Mouse (Mus musculus): ENCODE measurements at regions not wholly inside any gene's neighbourhood (a gene's known extent, or its start where the extent isn't known, plus 50 kb on each side); places are given as distances from the start of the nearest gene placed in this dataset.

DNA sequence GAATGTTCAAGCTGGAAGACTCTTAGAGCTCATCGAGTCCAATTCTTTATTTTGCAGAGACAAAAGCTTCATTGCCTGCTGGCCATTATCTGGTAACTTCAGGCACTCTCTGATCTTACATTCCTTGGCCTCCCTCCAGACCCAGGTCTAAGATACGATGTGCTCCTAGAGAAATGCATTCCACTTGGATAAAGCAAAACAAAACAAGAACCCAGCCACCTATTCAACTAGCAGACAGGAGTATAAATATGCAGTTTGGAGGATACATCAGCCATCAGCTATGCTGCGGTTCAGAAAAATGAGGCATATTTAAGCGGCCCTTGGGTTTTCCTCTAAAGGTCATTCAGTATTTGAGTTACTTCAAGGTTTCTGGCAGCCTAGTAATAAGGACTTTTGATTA, 146.5 kb upstream of the Col8a1 start:
- Histone ChIP-seq H3K4me3 (ENCODE audit: low read depth, low read length) (no peak overlapping the region), H3K27ac (ENCODE audit: low read length) (no peak overlapping the region), H3K36me3 (ENCODE audit: control insufficient read depth, insufficient read depth, low read length) (no peaks in the 10 kb centered on the region), H3K9me3 (ENCODE audit: control insufficient read depth, low read depth, low read length) (no peaks in the 10 kb centered on the region), H3K4me1 (ENCODE audit: control insufficient read depth, insufficient read depth, low read length) (no peaks in the 10 kb centered on the region), H3K9ac (replicated peaks; ENCODE audit: low read depth, low read length) (no peak overlapping the region), H3K27me3 (ENCODE audit: control insufficient read depth, insufficient read depth, low read length) (no peaks in the 10 kb centered on the region), H3K4me2 (replicated peaks; ENCODE audit: low read depth, low read length) (no peak overlapping the region)
- WGBS = 71% methylated on average over 4 of the region's 4 CpGs
- no peak for ATAC-seq (ENCODE audit: insufficient number of reproducible peaks, insufficient read depth, low FRiP score, low read depth)

DNA sequence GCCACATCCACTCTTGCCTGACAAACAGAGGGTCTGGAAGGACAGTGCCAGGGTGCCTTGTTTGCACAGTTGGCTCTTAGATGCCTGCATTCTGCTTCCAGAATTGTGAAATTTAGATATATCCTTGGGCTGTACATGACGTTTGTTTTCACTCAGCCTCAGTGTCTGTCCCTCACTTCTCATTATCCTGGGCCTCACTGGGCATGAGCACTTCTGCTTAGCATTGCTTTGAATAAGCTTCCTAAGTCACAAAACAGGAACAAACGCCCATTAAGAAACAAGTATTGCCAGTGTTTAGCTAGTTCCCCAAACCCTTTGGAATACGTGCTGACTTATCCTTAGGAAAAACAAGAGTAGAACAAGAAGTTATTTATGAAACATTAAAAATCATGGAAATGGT, 148.0 kb upstream of the Col8a1 start:
- Histone ChIP-seq H3K36me3 (ENCODE audit: control insufficient read depth, insufficient read depth, low read length) (no peaks in the 10 kb centered on the region), H3K9me3 (ENCODE audit: control insufficient read depth, low read depth, low read length) (no peaks in the 10 kb centered on the region), H3K9ac (replicated peaks; ENCODE audit: low read depth, low read length) (no peak overlapping the region), H3K4me2 (replicated peaks; ENCODE audit: low read depth, low read length) (no peak overlapping the region), H3K27me3 (ENCODE audit: control insufficient read depth, insufficient read depth, low read length) (no peaks in the 10 kb centered on the region), H3K4me1 (ENCODE audit: control insufficient read depth, insufficient read depth, low read length) (no peaks in the 10 kb centered on the region), H3K4me3 (ENCODE audit: low read depth, low read length) (no peak overlapping the region), H3K27ac (ENCODE audit: low read length) (no peak overlapping the region)
- no peak for ATAC-seq (ENCODE audit: insufficient number of reproducible peaks, insufficient read depth, low FRiP score, low read depth)
- WGBS = 75% methylated on average over 3 of the region's 3 CpGs

DNA sequence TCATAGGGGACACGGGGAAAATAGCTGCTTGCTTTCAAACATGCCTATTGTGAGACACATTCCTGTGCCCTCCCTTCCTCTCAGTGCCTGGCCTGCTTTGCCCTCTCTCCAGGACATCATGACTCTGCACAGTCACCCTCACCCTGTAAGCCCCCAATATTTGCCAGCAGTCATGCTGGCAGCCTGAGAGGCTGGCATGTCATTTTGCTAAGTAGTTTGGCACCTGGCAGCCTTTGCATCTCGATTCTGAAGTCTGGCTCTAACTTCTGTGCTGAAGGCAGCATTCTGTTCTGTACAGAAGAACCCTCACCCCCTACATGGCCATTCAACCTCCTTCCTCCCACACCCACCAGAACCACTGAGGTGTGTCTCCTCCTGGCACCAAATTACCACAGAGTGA, 157.5 kb upstream of the Col8a1 start:
- no peaks in the 10 kb centered on the region for H3K36me3 ChIP-seq (ENCODE audit: control insufficient read depth, insufficient read depth, low read length)
- H3K4me2 ChIP-seq (replicated peaks; ENCODE audit: low read depth, low read length) = no peak overlapping the region
- no peaks in the 10 kb centered on the region for H3K9me3 ChIP-seq (ENCODE audit: control insufficient read depth, low read depth, low read length)
- no peaks in the 10 kb centered on the region for H3K27me3 ChIP-seq (ENCODE audit: control insufficient read depth, insufficient read depth, low read length)
- H3K4me3 ChIP-seq (ENCODE audit: low read depth, low read length) = no peak overlapping the region
- no peak overlapping the region for H3K9ac ChIP-seq (replicated peaks; ENCODE audit: low read depth, low read length)
- ATAC-seq (ENCODE audit: insufficient number of reproducible peaks, insufficient read depth, low FRiP score, low read depth) = no peak
- WGBS = 64% methylated on average over 2 of the region's 2 CpGs
- H3K4me1 ChIP-seq (ENCODE audit: control insufficient read depth, insufficient read depth, low read length) = no peaks in the 10 kb centered on the region
- H3K27ac ChIP-seq (ENCODE audit: low read length) = no peak overlapping the region

DNA sequence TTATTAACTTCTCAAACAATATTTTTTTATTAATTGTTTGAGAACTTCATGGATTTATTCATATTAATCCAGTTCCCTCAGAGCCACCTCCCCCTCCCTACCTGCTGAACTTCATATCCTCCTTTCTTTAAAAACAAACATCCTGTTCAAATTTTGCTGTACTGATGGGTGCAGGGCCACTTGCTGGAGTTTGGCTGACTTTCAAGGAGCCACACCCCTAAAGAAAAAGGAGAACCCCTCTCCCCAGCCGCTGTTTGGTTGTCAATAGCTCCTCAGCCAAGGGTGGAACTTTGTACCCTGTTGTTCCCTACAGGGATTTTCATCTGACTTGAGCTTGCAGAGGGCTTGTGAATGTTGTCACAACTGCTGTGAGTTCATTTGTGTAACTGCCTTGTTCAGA, 160.0 kb upstream of the Col8a1 start:
- no peak overlapping the region for H3K4me3 ChIP-seq (ENCODE audit: low read depth, low read length)
- 65% methylated on average over 1 of the region's 1 CpGs for WGBS
- no peak overlapping the region for H3K4me2 ChIP-seq (replicated peaks; ENCODE audit: low read depth, low read length)
- no peak overlapping the region for H3K27ac ChIP-seq (ENCODE audit: low read length)
- no peaks in the 10 kb centered on the region for H3K36me3 ChIP-seq (ENCODE audit: control insufficient read depth, insufficient read depth, low read length)
- no peaks in the 10 kb centered on the region for H3K4me1 ChIP-seq (ENCODE audit: control insufficient read depth, insufficient read depth, low read length)
- H3K9ac ChIP-seq (replicated peaks; ENCODE audit: low read depth, low read length) = no peak overlapping the region
- ATAC-seq (ENCODE audit: insufficient number of reproducible peaks, insufficient read depth, low FRiP score, low read depth) = peak; percentile 49; the same call in 1 of the 2 replicates
- no peaks in the 10 kb centered on the region for H3K27me3 ChIP-seq (ENCODE audit: control insufficient read depth, insufficient read depth, low read length)
- no peaks in the 10 kb centered on the region for H3K9me3 ChIP-seq (ENCODE audit: control insufficient read depth, low read depth, low read length)

DNA sequence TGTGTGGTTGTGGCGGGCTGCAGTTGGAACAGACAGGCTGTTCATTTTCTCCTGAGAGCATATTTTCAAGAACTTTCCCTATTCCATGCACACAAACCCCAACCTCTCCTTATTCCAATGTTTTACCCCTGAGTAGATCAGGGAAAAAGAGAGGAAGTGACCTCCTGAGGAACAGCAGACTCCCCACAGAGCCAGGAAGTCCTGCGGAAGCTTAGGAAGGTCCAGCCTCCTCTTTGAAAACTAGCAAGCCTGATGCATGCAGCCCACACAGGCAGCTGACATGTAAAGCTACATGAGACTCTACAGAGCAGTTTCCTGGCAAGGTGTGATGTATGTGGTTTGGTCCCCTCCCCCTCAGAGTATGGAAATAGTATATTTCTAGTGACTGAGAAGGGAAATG, 160.9 kb upstream of the Col8a1 start:
- Histone ChIP-seq H3K4me1 (ENCODE audit: control insufficient read depth, insufficient read depth, low read length) (no peaks in the 10 kb centered on the region), H3K4me3 (ENCODE audit: low read depth, low read length) (no peak overlapping the region), H3K27ac (ENCODE audit: low read length) (no peak overlapping the region), H3K9ac (replicated peaks; ENCODE audit: low read depth, low read length) (no peak overlapping the region), H3K9me3 (ENCODE audit: control insufficient read depth, low read depth, low read length) (no peaks in the 10 kb centered on the region), H3K36me3 (ENCODE audit: control insufficient read depth, insufficient read depth, low read length) (no peaks in the 10 kb centered on the region), H3K27me3 (ENCODE audit: control insufficient read depth, insufficient read depth, low read length) (no peaks in the 10 kb centered on the region), H3K4me2 (replicated peaks; ENCODE audit: low read depth, low read length) (no peak overlapping the region)
- ATAC-seq (ENCODE audit: insufficient number of reproducible peaks, insufficient read depth, low FRiP score, low read depth) = no peak
- 69% methylated on average over 2 of the region's 2 CpGs for WGBS

DNA sequence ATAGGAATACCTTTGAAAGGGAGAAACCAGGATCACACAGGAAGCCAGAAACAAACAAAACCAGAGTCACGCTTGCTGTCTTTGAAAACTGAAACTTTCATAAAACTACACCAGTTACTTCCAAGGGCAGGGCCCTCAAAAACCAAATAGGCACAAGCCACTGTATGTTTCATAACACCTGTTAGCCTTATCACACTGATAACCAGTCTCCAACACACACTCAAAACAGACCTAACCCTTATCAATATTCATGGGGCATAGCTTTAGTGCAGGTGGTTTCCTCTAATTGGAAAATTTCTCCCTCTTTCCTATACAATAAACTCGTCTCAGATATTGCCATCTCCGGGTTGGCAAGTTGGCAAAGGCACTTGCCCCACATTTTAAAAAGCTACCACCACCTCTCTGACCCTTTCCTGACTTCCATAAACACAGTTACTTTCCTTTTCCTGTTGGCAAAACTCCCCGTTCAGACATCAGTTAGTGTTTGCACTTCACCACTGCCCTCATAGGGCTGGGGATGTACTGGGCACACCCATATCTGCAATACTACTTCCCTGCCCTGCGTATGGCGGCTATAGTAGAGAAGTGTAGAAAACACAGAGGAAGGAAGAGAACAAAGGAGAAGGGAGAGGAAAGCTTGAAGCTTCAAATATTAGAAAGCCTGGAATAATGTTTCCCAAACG, 169.1 kb upstream of the Col8a1 start:
- Histone ChIP-seq H3K4me1 (ENCODE audit: control insufficient read depth, insufficient read depth, low read length) (no peaks in the 10 kb centered on the region), H3K27me3 (ENCODE audit: control insufficient read depth, insufficient read depth, low read length) (no peaks in the 10 kb centered on the region), H3K9ac (replicated peaks; ENCODE audit: low read depth, low read length) (no peak overlapping the region), H3K4me3 (ENCODE audit: low read depth, low read length) (no peak overlapping the region), H3K4me2 (replicated peaks; ENCODE audit: low read depth, low read length) (no peak overlapping the region), H3K36me3 (ENCODE audit: control insufficient read depth, insufficient read depth, low read length) (no peaks in the 10 kb centered on the region), H3K9me3 (ENCODE audit: control insufficient read depth, low read depth, low read length) (no peaks in the 10 kb centered on the region), H3K27ac (ENCODE audit: low read length) (no peak overlapping the region)
- no peak for ATAC-seq (ENCODE audit: insufficient number of reproducible peaks, insufficient read depth, low FRiP score, low read depth)
- WGBS = 67% methylated on average over 7 of the region's 7 CpGs

DNA sequence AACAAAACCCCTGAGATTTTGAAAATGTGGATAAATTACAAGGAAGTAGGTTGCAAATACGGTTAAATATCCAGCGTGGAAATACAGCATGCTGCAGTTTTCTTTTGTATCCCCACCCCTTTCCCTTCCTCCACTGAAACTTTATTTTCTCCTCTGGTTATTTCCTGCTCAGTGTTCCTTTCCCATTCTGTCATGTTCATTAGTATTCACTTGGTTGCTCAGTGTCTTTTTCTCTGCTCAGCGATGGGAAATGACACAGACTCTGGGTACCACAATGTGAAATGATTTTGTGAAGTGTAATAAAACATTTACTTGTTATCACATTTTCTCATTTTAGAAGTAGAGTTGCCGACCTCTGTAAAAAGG, 169.6 kb upstream of the Col8a1 start:
- Histone ChIP-seq H3K4me1 (ENCODE audit: control insufficient read depth, insufficient read depth, low read length) (no peaks in the 10 kb centered on the region), H3K36me3 (ENCODE audit: control insufficient read depth, insufficient read depth, low read length) (no peaks in the 10 kb centered on the region), H3K4me3 (ENCODE audit: low read depth, low read length) (no peak overlapping the region), H3K27ac (ENCODE audit: low read length) (no peak overlapping the region), H3K9me3 (ENCODE audit: control insufficient read depth, low read depth, low read length) (no peaks in the 10 kb centered on the region), H3K27me3 (ENCODE audit: control insufficient read depth, insufficient read depth, low read length) (no peaks in the 10 kb centered on the region), H3K9ac (replicated peaks; ENCODE audit: low read depth, low read length) (no peak overlapping the region), H3K4me2 (replicated peaks; ENCODE audit: low read depth, low read length) (no peak overlapping the region)
- no peak for ATAC-seq (ENCODE audit: insufficient number of reproducible peaks, insufficient read depth, low FRiP score, low read depth)
- WGBS = 75% methylated on average over 4 of the region's 4 CpGs

DNA sequence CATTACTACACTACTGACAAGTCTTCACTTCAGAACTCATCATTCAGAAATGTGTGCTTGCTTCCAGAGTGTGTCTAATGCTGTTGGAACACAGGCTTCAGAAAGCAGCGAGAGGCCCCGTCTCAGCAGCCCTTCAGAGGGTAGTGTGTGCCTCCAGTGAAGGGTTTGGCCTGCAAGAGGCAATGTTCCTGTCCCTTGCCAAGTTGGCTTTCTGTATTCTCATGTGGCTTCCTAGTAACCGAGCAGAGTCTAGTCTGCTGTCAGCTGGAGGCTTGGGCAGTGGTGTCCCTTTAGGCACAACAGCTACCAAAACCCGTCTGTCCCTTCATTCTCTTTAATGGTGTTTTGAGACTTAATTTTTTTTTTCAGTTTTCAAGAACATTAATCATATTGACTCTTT, 173.3 kb upstream of the Col8a1 start:
- ATAC-seq (ENCODE audit: insufficient number of reproducible peaks, insufficient read depth, low FRiP score, low read depth) = no peak
- WGBS = 73% methylated on average over 4 of the region's 4 CpGs
- H3K4me3 ChIP-seq (ENCODE audit: low read depth, low read length) = no peak overlapping the region
- no peaks in the 10 kb centered on the region for H3K27me3 ChIP-seq (ENCODE audit: control insufficient read depth, insufficient read depth, low read length)
- no peak overlapping the region for H3K27ac ChIP-seq (ENCODE audit: low read length)
- no peaks in the 10 kb centered on the region for H3K4me1 ChIP-seq (ENCODE audit: control insufficient read depth, insufficient read depth, low read length)
- H3K36me3 ChIP-seq (ENCODE audit: control insufficient read depth, insufficient read depth, low read length) = no peaks in the 10 kb centered on the region
- no peak overlapping the region for H3K4me2 ChIP-seq (replicated peaks; ENCODE audit: low read depth, low read length)
- no peak overlapping the region for H3K9ac ChIP-seq (replicated peaks; ENCODE audit: low read depth, low read length)
- H3K9me3 ChIP-seq (ENCODE audit: control insufficient read depth, low read depth, low read length) = no peaks in the 10 kb centered on the region

DNA sequence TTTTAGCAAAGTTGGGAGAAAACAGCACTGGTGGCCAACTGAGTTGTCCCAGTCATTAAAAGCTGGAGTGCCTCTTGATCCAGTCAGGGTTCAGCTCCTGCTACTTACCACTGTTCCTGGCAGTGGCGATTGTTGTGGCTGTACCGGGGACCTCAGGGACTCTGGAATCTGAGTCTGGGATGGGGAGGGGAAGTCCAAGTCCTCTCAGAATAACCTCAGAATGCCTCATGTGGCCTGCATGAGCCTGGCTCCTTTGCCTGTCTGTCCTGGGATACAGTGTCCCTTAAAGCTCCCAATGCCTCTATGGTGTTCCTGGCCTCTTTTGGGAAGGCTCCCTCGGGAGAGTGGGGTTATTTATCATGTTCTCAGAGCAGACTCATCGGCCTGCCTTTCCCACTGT, 173.8 kb upstream of the Col8a1 start:
- H3K27me3 ChIP-seq (ENCODE audit: control insufficient read depth, insufficient read depth, low read length) = no peaks in the 10 kb centered on the region
- no peaks in the 10 kb centered on the region for H3K9me3 ChIP-seq (ENCODE audit: control insufficient read depth, low read depth, low read length)
- 38% methylated on average over 4 of the region's 4 CpGs for WGBS

More for the DNA sequence above, 173.8 kb upstream of the Col8a1 start:
- Histone ChIP-seq H3K27ac (ENCODE audit: low read length) (no peak overlapping the region), H3K4me3 (ENCODE audit: low read depth, low read length) (no peak overlapping the region), H3K4me2 (replicated peaks; ENCODE audit: low read depth, low read length) (no peak overlapping the region), H3K36me3 (ENCODE audit: control insufficient read depth, insufficient read depth, low read length) (no peaks in the 10 kb centered on the region), H3K4me1 (ENCODE audit: control insufficient read depth, insufficient read depth, low read length) (no peaks in the 10 kb centered on the region), H3K9ac (replicated peaks; ENCODE audit: low read depth, low read length) (no peak overlapping the region)
- no peak for ATAC-seq (ENCODE audit: insufficient number of reproducible peaks, insufficient read depth, low FRiP score, low read depth)

Data from stomach, embryonic 14.5 days (tissue).